Mouse (Mus musculus) olfactory bulb, adult 2 months (tissue): ENCODE measurements at regions not wholly inside any gene's neighbourhood (a gene's known extent, or its start where the extent isn't known, plus 50 kb on each side); places are given as distances from the start of the nearest gene placed in this dataset.

Experiments
- H3K27ac ChIP-seq: fragments of 200-500 bp; 2 replicates; pipeline ENCODE4 v1.5.1; 2012; ENCODE audit warnings: low read depth, low read length; ENCODE audit not compliant: insufficient read depth
- H3K4me1 ChIP-seq: fragments of 200-500 bp; 2 replicates; pipeline ENCODE4 v1.6.1; 2012; ENCODE audit warnings: low read length; ENCODE audit not compliant: control insufficient read depth, insufficient read depth
- H3K4me3 ChIP-seq: fragments of 200-500 bp; 2 replicates; pipeline ENCODE4 v1.5.1; 2012; ENCODE audit warnings: mild to moderate bottlenecking, low read depth, low read length, moderate library complexity; ENCODE audit not compliant: insufficient read depth
- CTCF ChIP-seq: fragments of 200-500 bp; IDR thresholded peaks from 2 replicates; pipeline ENCODE4 v1.5.1; 2012; ENCODE audit warnings: low read depth, mild to moderate bottlenecking, low read length, moderate library complexity; ENCODE audit not compliant: insufficient read depth
- POLR2A ChIP-seq: fragments of 200-500 bp; IDR thresholded peaks from 2 replicates; pipeline ENCODE4 v1.6.1; 2012; ENCODE audit warnings: mild to moderate bottlenecking, low read depth, low read length, moderate library complexity; ENCODE audit not compliant: insufficient read depth
- WGBS: fragments of 180-500 bp; shearing (Covaris S2); methylation state at CpG from one replicate; pipeline ENCODE4 v1.1.7; 2018; 5-methylcytosine and 5-hydroxymethylcytosine counted together

DNA sequence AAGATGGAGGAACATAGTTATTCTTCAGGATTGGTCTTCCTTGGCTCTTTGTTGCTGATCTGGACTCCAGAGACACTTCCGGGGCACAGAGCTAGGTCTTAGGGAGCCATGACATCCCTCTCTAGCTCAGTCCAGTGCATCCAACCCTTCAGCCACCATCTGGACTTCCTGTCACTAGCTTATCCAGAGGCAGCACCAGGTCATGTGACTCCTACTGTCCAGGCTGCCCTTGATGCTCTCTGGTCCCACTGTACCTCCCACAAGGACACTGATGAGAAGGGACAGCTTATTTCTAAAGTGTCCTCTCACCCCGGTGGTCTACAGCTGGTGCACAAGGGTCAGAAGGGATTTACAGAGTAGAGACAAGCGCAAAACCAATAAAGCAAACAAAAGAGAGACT lies 400.7 kb upstream of the Kcnab2 start:
- Histone ChIP-seq H3K4me3 (no peak overlapping the region), H3K4me1 (no peaks in the 10 kb centered on the region), H3K27ac (no peak overlapping the region)
- TF ChIP-seq POLR2A (no peak), CTCF (no peak)
- WGBS: 88% methylated on average over 3 of the region's 3 CpGs

GRCm38 (mm10) chr4:152870046-152870445 lies 392.4 kb upstream of the Kcnab2 start:
- TF ChIP-seq CTCF: no peak
- no peak for TF ChIP-seq POLR2A
- Histone ChIP-seq H3K27ac (no peak overlapping the region), H3K4me1 (peaks cover 11% of the 10 kb centered on the region; the same call in 1 of the 2 replicates), H3K4me3 (no peak overlapping the region)
- 89% methylated on average over 5 of the region's 5 CpGs for WGBS

- TF ChIP-seq POLR2A: no peak
- no peak for TF ChIP-seq CTCF
- 84% methylated on average over 8 of the region's 8 CpGs for WGBS
- Histone ChIP-seq H3K4me3 (no peak overlapping the region), H3K4me1 (peaks cover 12% of the 10 kb centered on the region), H3K27ac (no peak overlapping the region)
Measured at GRCm38 (mm10) chr4:152865894-152866293, 388.2 kb upstream of the Kcnab2 start.

DNA sequence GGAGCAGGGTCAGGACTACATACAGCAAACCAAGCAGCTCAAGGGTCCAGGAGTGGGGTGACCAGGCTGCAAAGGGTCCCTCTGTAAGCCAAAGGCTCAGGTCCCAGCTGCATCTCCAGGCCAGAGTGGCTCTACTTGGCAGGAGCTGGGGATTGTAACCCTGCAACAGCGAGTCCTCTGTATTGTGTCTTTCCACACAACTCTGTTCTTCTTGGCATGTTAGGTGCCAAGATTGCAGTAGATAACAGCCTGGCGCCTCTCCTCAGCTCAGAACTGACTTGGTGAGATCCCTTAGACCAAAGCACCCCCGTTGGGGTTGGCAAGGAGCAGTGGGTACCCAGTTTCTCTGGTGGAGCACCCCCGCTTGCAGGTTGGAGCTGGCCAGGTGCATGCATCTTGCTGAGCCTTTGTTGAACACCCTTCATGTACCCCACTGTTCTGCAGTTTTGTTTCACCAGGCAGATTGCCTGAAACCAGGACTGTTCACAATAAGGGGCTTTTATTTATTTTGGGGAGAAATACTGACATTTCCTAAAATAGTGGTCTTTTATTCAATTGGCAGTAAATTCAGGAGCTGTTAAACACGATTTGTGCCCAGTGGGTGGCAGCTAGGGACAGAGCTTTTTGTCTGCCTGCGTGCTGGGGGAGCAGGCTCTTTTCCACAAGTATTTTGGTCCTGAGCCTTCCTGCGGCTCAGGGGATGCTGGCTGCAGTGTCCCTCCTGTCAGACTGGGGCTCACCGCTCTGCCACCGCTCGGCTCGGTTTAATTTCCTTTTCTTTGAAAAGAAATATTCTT lies 385.3 kb upstream of the Kcnab2 start:
- H3K4me1 ChIP-seq: peaks cover 12% of the 10 kb centered on the region
- no peak overlapping the region for H3K4me3 ChIP-seq
- TF ChIP-seq CTCF: no peak
- TF ChIP-seq POLR2A: no peak
- 34% methylated on average over 11 of the region's 11 CpGs for WGBS
- H3K27ac ChIP-seq: no peak overlapping the region

GRCm38 (mm10) chr4:152859161-152859560 lies 381.5 kb upstream of the Kcnab2 start:
- TF ChIP-seq POLR2A: no peak
- TF ChIP-seq CTCF: no peak
- peaks cover 12% of the 10 kb centered on the region for H3K4me1 ChIP-seq
- WGBS: 50% methylated on average over 9 of the region's 9 CpGs
- no peak overlapping the region for H3K27ac ChIP-seq
- no peak overlapping the region for H3K4me3 ChIP-seq

DNA sequence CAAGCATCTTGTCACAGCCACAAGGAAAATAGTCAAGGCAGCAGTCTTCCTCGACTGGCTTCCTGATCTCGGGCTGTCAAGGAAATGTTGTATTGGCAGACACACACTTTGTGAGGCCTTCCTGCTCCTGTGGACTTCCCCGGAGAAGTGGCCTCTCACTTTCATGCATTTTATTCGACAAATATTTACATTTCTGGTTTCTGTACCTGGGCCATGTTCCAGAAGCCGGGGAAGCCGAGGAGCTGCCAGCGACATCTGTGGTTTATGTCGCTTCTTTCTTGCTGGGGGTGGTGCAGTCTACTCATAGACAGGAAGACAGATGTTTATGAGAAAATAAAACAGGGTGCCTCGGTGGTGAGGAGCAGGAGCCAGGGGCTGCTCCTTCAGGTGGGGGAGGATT lies 372.5 kb upstream of the Kcnab2 start:
- 70% methylated on average over 9 of the region's 9 CpGs for WGBS
- Histone ChIP-seq H3K27ac (no peak overlapping the region), H3K4me3 (no peak overlapping the region), H3K4me1 (no peaks in the 10 kb centered on the region)
- TF ChIP-seq POLR2A (no peak), CTCF (no peak)

GRCm38 (mm10) chr4:152836080-152836479 lies 358.4 kb upstream of the Kcnab2 start:
- H3K4me1 ChIP-seq: peaks cover 19% of the 10 kb centered on the region
- WGBS: 86% methylated on average over 8 of the region's 8 CpGs
- no peak overlapping the region for H3K27ac ChIP-seq
- H3K4me3 ChIP-seq: no peak overlapping the region
- TF ChIP-seq POLR2A: no peak
- no peak for TF ChIP-seq CTCF

DNA sequence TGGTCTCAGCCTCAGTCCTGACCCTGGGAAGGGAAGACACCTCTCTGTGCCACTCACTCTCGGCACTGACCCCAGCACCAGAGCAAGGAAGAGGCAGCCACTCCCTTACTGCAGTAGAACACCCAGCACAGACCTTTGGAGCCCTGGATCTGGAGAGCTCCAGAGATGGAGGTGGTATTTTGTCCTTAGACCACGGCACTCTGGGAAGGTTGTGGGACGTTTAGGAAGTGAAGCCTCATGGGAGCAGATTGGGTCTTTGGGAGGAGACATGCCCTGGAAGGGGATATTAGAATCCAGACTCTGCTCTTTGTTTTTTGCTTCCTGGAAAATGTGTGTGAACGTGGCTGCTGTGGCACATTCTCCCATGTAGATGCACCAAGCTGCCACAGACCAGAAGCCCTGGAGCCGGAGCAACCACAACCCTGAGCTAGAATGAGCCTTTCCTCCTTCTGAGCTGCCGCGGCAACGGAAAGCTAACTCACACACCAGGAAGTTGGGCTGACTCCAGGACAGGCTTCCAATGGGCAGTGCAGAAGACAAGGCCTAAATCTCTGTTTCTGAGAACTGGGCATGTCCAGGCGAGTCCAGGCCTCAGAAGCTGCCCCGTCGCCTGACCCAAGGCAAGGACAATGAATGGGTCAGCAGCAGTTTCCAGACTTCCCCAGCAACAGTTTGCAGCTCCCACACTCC lies 356.9 kb upstream of the Kcnab2 start:
- WGBS: 55% methylated on average over 11 of the region's 11 CpGs
- no peak overlapping the region for H3K4me3 ChIP-seq
- H3K4me1 ChIP-seq: peaks cover 19% of the 10 kb centered on the region
- no peak overlapping the region for H3K27ac ChIP-seq
- TF ChIP-seq CTCF: no peak
- TF ChIP-seq POLR2A: no peak
